Mouse (Mus musculus) frontal cortex, postnatal 10 days (tissue): ENCODE measurements around the gene Enah.

Experiments
- DNase-seq, 2 experiments: peaks; one replicate each; pipeline ENCODE4 v3.0.0; 2022; ENCODE audit warnings: low spot score in 2 of 2, mixed read lengths in 1 of 2

The Enah gene

DNA sequence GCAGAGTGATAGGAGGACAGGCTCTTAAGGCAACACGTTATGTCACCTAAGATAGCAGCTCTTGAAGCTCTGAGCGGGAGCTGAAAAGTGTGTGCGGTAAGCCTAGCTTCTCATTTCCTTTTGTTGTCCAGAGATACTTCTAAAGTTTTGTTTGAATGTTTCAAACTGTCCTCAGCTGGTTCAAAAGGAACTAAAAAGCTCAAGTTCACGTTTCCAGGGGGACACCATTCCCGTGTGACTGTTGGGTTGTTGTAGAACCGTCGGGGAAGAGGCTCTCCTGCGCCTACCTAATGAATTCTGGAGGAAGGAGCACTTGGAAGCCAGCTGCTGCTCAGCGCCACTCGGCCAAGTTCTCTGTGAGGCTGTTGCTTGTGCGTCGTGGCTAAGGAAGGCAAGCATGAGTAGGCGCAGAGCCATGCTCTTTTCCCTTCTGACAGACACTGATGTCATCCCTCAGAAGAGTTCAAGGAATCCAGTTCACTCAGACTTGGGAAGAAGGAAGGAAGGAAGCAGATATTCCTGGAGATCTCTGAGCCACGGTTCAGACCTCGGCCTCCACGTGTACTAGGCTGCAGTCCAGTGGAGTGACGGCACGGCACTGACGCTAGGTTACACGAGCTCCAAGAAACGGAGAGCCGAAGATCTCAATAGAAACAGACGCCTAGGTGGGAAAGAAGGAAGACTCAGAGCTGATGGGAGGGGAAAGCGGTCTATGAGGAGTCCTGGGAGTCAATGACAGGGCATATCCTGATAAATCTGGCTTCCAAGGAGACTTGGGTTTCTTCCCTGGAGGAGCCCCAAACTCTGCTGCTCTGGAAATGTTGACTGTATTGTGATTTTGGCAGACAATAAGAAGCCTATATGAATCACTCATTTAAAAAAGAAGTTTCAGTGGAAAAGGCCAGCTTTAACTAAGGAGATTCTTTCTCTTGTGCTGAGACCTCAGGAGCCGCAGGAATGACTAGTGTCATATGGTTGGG is 8.7 kb upstream of the Enah start:
- DNase-seq = no peak

DNA sequence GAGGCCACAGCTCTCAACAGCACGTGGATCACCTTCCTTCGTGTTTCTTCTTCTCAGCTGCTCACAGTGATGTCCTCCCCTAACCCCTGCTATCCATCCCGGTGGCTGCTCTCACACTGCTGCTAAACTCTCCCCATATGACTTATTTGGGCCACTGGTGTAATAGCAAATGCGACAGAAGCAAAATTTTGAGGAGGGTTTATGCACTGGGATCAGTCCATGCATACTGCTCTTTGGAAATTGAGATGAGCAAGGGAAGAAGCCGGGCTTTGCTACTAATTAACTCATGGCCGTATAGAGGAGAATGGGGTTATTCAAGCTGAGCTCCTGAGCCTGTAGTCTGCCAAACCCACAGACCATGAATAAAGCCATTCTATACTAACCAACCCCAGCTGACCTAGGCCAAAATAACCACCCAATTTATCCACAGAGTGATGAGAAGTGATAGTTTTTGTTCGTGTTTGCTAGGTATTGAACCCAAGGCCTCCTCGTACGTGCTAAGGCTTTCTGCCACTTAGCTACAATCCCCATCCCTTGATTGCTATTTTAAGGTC is 7.7 kb upstream of the Enah start:
- DNase-seq = no peak

DNA sequence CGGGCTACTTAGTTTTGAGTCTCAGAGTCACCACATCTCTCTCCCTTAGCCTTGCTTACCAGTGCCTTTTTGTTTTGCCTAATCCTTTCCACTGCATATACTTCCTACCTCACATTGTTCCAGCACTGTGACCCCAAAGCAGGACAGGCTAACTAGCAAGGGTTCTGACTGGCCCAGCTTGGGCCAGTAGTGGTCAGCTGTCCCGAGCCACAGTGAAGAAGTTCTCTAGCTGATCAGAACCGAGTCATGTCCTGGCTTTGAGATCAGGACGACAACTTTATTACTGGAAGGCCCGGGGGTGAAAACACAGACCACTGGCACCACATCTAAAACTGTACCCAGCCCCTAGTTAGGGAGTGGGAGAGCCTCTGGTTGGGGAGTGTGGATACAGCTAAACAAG is 7.0 kb upstream of the Enah start:
- DNase-seq = no peak

DNA sequence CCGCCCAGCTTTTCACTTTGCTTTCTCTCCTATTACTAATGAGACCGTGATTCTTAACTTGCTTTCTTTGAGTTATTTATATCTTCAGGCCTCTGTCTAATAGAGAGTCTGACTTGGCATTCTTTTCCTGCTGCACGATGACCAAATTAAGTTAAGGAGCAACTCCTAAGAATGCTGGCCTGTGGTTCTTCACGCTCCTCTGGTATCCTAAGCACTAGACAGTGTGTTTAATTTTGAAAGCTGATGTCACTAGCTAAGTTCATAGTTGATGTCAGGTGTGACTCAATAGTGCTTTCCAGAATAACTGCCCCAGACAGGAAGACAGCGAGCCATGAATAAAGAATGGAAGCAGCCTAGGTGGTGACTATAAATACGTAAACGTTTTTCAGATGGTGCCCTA is 6.3 kb upstream of the Enah start:
- DNase-seq = no peak

DNA sequence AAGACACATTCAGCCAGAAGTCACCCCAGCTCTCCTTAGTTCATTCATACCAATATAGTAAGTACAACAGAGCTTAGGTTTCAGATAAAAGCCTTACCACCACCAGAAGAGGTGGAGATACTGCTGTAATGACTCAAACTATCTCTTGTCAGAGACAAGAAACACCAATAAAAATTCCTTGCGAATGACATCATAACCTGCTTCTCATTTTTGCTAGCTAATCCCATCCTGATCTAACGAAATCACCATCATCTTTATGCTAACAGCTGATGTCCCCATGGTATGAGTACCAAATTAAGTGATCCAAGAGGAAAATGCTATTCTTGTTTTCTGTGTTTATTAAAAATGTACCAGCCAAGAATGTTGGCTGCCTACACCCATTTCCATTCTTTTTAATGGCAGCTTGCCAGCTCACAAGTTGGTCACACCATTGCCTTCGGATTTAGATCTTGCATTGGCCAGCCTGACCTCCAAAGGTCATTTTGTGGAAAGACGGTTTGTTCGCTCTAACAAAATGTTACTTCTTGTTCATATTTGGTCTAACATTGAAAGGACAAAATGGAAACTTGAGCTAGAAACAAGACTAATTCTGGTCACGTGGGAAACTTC is 2.0 kb upstream of the Enah start:
- no peak for DNase-seq

DNA sequence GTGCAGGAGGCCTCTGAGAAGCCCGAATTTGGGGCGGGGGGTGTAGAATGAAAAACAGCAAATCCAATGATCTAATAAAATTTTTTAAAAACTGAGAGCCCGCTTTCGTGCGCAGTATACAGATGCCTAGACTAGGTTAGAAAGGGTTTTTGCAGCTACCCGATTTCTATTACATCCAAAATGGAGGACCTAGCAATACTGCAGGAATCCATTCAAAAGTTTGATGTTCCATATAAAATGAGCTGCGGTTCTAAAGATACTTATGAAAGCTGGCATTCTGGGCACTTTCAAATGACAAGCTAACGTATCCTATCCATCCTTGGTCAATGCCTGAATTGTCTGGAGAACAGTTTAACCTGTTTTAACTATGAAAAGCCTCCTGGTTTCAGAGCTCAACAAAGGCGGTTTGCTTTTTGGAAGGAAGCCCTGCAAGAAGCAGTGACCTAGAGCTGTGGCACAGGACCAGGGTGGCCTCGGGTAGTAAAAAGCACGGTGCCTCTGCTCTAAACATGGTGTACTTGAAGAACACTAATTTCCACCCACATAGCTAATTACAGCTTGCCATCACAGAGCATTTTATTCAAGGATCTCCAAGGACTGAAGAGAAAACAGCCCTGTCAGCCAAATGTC is 1.2 kb upstream of the Enah start:
- DNase-seq = peak; percentile 25 to 42

DNA sequence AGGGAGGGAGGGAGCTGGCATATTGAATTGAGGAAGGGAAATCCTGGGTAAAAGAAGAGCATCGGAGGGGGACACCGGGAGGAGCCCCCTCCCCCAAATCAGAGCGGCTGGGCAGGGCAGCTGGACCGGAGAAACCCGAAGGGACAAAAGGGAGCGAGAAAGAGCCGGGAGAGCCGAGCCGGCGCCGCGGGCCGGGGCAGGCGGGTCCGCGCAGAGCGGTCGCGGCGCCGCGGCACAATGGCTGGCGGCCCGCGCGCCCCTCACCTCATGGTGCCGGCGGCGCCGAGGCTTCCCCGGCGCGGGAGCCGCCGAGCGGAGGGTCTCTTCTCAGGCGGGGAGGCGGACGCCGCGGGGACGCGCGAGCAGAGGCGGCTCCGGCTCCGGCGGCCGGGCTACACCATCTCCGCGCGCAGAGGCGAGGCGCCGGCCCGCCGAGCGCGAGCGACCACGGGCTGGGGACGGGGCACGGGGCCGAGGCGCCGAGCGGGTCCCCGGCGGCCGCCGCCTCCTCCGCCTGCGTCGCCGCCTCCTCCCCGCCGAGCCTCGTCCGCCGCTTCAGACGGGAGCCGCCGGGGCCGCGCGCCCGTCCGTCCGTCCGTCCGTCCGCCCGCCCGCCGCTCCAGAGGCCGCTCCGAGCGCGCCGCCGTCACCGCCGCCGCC is 394 bp downstream of the Enah start:
- DNase-seq = peak in 1 of 2 experiments; percentile 32

DNA sequence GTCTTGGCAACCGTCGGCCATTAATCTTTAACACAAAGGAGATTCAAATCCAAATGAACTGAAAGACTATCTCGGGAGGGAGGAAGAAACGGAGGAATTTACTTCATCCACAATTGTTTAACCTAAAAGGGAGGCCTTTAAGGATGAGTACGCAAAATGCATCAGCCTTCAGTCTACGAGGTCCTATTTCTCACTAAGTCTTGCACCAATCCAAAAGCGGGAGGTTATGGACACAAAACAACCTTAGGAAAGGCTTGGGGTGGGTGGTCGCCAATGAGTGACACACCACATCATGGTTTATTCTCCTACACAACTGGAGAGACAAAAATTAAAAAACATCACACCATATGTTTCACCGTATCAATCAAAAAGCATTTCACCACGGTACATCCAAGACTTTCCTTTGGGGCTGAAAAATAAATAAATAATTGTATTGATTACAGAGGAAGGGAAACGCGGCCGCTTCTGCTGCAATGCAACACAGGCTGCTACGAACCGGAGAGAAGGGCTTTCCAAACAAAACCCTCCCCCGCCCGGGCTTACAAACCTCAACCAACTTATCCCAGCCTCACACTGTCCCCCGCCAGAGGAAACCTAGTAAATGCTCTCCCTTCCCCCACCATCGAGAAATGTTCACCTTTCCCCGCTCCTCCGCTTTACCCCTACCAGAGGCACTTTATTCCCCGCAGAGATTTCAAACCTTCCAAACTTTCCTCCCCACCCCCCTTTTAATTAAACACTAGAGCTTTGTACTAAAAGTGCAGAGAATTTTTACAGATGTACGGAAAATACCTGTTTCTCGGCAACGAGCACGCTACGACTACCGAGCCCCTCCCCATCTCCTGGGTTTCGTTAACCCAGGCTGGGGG is 1.2 kb downstream of the Enah start:
- peak; percentile 33 to 38 for DNase-seq

DNA sequence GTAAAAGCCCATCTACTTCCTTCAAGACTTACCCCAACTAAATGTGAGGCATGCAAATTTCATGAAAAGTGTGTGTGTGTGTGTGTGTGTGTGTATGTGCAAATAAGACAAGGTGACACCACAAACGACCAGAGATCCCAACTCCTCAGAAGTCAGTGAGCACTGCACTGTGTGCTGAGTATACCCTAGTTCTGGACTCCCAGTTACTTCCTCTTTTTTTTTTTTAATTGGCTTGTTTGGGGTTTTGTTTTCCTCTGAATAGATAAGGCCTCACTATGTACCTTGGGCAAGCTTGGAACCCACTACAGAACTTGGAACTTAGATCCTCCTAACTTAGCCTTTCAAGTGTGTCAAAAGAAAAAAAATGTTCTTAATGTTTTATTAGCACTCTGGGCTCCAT is 14.0 kb downstream of the Enah start:
- DNase-seq = no peak

DNA sequence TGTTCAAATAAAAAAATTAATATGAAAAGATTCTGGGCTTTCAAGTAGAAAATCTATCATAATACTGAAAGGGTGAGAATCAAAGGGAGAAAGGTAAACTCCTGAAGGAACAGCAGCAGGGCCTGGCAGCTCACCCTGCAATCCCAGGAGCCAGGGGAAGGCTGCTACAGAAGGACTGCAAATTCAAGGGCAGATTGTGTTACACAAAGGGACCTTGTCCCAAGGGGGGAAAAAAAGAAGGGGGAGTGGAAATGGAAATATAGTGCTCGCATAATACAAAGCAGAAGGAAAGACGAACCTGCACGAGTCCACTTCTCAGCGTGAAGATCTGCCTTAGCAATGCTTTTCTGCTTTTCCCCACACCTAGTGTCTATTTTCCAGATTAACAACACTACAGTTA is 21.1 kb downstream of the Enah start:
- no peak for DNase-seq

DNA sequence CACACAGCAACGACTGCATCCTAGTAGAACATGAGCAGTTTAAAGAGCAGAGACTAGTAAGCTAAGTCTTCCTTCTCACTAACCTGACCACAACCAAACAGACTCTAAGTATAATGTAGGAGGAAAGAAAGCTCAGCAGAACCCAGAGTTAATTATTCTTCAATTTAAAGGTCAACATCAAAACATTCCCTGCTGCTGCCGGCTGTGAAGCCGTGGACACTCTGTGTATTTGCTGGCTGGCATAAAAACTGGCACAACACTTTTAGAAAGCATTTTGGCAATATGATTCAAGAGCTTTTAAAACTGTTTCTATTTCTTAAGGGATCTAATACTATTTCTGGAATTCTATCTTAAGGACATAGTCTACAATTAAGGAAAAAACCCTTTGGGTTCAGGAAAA is 22.0 kb downstream of the Enah start:
- no peak for DNase-seq

DNA sequence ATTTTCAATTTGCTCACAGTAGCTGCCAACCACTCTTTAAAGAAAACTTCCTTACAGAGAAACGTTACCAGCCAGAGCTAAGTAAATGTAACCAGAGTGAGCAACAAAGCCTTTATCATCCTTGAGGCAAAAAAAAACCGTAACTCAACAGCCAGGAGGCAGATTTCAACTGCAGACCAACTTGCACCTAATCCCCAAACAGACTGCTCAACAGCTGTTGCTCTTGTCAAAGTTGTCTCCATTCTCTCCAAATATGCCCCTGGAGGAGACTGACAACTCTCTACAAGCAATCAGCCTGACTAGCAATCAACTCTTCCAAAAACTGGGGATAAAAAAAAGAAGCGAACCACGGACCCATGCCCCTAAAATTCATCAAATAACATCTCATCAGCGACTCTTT is 26.2 kb downstream of the Enah start:
- no peak for DNase-seq

DNA sequence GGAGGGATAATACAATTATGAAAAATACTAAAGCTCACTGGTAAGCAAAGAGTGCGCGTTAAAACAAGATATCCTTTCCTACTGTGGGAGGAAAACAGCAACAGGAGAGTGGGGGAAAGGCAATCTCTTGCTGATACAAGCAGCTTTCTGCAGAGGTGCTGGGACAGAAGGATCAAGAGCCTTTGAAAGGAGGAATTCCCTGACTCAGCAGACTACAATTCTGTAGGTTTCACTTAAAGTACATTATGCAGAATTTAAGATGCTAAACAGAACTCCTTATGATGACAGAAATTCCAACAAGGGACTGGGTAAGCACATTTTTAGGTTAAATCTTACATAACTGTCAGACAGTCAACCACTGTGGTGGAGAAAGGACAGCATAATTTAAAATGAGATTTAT is 31.4 kb downstream of the Enah start:
- DNase-seq = no peak

DNA sequence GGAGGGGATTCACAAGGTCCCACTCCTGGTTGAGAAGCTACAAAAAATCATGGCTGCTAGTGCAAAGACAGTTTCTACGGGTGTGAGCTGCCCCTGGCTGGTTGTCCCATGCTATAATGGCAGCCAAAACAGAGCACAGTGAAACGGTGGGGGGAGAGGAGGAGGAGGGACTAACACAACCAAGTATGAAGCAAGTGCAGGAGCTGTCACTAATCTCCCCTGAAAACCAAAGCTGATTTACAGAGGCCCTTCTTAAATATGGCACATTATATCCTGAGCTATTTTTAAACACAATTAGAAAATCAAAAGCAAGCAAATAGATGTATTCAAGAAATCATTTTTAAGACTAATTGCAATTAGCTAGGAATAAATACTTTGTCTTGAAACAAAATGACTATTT is 32.6 kb downstream of the Enah start:
- no peak for DNase-seq

DNA sequence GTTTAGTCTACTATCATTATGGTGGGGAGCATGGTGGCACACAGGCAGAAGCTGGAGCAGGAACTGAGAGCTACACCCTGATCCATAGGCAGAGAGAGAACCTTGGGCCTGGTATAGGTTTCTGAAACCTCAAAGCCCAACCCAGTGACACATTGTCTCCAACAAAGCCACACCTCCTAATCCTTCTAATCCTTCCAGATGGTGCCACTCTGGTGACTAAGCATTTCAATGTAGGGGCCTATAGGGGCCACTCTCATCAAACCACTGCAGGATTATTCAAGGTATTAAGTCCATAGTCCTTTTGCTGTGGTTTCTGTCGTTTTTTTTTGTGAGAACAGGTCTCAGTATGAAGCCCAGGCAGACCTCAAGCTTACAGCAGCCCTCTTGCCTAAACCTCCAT is 33.9 kb downstream of the Enah start:
- no peak for DNase-seq

DNA sequence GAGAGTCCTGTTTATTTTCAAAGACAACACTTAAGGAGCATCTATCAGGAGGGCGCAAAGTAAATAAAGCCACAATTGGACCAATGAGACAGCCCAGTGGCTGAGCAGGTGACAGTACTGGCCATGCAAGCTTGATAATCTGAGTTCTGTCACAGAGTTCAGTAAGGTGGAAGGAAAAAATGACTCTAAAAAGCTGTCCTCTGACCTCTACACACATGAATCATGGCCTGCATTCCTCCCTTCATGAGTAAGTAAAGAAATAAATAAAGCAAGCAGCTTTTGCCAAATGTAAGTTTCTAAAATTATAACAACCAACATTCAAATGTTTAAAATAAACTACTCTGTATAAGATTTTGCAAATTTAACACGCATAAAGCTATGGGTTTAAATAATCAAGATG is 35.0 kb downstream of the Enah start:
- DNase-seq = no peak

DNA sequence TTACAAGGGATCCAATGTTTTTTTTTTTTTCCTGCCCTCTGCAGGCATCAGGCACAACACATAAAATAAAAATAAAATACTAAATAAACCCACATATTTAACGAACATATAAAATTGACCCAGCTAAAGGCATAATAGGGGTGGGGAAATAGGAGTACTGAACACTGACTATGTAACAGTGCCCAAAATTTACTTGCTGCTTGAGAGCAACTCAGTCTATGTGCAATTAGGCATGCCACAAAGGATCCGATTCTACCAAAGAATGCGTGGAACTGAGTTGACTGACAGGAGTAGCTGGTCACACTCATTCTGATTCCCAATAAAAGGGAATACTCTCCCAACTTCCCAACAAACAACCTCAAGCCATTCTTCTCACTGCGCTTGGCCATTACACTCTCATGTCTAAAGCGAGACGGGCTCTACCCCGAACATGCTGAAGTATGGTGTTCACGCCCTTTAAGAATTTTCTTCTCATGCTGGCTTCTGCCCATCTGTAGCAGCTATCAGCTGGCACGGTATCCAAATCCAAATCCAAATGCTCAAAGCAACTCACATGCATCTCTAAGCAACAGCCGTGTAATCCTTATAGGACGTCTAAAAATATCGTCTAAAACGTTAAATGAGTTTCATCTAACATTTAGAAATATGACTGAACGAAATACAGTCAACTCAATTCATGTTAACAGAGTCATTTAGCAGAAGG is 39.6 kb downstream of the Enah start:
- DNase-seq = no peak

DNA sequence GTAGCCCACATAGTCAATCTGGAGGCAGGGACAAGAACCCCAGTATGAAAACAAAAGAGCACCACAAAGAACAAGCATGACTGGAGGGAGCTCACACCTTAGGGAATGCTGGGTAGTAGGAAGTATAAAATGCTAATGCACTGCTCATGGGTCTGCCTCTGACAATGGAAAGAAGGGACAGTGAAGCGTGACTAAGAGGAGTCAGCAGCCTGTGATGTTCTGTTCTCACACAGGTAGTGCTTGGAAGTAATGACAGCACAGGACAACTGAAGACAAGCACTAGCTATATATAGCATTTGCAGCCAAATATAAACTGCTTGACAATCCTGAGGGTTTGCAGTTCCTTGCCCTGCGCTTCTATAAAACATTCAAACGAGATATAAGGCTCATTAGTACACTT is 44.3 kb downstream of the Enah start:
- no peak for DNase-seq

DNA sequence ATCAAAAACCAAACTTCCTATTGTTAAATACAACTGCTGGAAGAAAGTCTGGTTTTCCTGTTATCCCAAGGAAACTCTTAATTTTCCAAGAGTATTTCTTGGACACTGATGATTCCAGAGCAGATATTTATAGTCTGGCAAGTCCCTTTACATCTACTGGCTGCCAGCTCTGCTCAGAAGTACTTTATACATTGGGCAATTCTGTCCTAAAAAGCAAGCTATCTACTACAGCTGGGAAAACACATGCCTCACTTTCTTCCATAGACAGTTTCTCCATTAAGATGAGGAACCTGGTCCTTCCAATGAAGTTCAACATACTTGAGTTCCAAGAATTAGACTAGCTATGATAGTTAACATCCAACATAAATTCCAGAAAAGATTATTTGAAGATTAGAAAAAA is 44.9 kb downstream of the Enah start:
- no peak for DNase-seq

DNA sequence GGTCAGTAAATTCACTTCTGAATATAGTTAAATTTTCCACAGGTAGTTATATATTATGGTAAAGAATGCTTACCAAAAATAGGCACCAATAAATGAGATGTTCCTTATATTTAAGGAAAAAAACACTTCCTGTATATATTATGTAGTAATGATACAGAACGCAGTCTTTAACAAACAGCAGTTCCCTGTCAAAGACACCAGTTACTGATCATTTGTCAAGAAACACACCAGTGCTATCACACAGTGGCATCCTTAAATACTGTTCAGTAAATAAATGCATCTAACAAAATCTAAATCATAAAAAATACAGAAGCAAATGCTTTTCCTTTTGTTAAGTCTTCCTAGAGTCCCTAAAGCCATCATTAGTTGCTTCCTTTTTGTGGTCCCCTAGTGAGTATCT is 54.5 kb downstream of the Enah start:
- no peak for DNase-seq
